Mouse (Mus musculus) liver, adult 2 months (tissue): ENCODE data around the gene Lamp5.

Experiments used
- CTCF ChIP-seq: fragments of 200-500 bp; IDR thresholded peaks from 2 replicates; pipeline ENCODE4 v1.5.1; 2011; ENCODE audit warnings: low read depth, low read length, control low read depth
- POLR2A ChIP-seq: fragments of 200-500 bp; IDR thresholded peaks from 2 replicates; pipeline ENCODE4 v1.6.1; 2011; ENCODE audit warnings: low read length, control low read depth; ENCODE audit not compliant: insufficient read depth; ENCODE audit errors: extremely low read depth

DNA sequence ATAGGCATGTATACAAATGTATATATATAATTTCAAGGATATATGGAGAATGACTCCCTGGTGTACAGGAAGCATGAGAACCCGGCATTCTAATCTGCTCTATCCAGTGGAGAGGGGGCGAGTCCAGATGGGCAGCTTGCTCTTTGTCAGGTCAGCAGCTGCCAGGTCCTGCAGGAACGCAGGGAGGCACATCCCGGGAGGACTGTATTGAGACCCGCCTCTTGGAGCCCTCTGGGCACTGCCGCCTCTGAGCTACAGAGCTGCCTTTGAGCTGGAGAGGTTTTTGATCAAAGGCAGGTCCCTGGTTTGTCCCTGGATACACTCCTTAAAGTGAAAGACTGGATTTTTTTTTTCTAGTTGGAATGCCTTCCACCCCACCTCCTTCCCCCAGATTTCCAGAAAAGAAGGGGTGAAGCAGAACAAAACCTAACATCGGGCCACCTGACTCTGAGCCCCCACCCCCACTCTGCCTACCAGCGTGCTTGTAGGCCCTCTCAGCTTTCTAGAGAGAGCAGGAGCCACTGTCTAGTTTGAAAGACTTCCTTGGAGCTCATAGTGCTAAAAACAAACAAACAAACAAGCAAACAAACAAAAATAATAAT lies at the start of gene Lamp5:
- no peak for TF ChIP-seq CTCF
- TF ChIP-seq POLR2A = no peak
